ENCODE assay signal across 22 mouse cellular contexts in genomic region chr11:26824080-26824727, GRCm38 (mm10).
DNase-seq lines count a peak whose midpoint lies in the region; ATAC-seq and TF ChIP-seq lines count a peak whose summit lies in the region.
"Had no signal": no experiment of that assay in that cellular context is flagged by ENCODE, and none has a peak within 500 bp of the region (broad histone marks: within the 10 kb centered on the region; RNA-seq: fewer than 3 reads in every experiment).

No protein-coding gene starts in this region.

- intact Hi-C loops in left cerebral cortex, postnatal 25 days (cut with DNase I) = no loop called here

- WGBS in hindbrain, embryonic 15.5 days = 58% methylated on average over 8 of the region's 8 CpGs
- WGBS in hindbrain, embryonic 10.5 days = 89% methylated on average over 8 of the region's 8 CpGs
- WGBS in limb, embryonic 14.5 days = 55% methylated on average over 8 of the region's 8 CpGs

- no peak overlapping the region for H3K9ac ChIP-seq in hindbrain, embryonic 15.5 days
- H3K9ac ChIP-seq in limb, embryonic 14.5 days (ENCODE audit: low read depth, low read length, severe bottlenecking) = no peak overlapping the region
- H3K9ac ChIP-seq: forebrain, embryonic 13.5 days; liver, embryonic 13.5 days; lung, embryonic 15.5 days; midbrain, embryonic 12.5 days had no signal

- no peak overlapping the region for H3K27ac ChIP-seq in hindbrain, embryonic 15.5 days (replicated peaks)
- H3K27ac ChIP-seq in hindbrain, embryonic 10.5 days = no peak overlapping the region
- H3K27ac ChIP-seq in limb, embryonic 14.5 days (replicated peaks; ENCODE audit: low read depth, low read length) = no peak overlapping the region; the same call in 1 of the 2 replicates
- H3K27ac ChIP-seq: forebrain, embryonic 13.5 days; gastrocnemius, adult 2 months; liver, embryonic 13.5 days; lung, embryonic 15.5 days; macrophage; midbrain, embryonic 12.5 days had no signal

- no peaks in the 10 kb centered on the region for H3K27me3 ChIP-seq in hindbrain, embryonic 15.5 days
- no peaks in the 10 kb centered on the region for H3K27me3 ChIP-seq in hindbrain, embryonic 10.5 days (ENCODE audit: insufficient read depth, poor library complexity, severe bottlenecking)
- no peaks in the 10 kb centered on the region for H3K27me3 ChIP-seq in limb, embryonic 14.5 days (ENCODE audit: control insufficient read depth, insufficient read depth, low read length)
- H3K27me3 ChIP-seq: forebrain, embryonic 13.5 days; liver, embryonic 13.5 days; lung, embryonic 15.5 days; midbrain, embryonic 12.5 days; Patski had no signal

- ATAC-seq in hindbrain, embryonic 15.5 days (ENCODE audit: low FRiP score, low read depth) = peak; percentile 73; the same call in 1 of the 2 replicates
- peak; percentile 41; the same call in 1 of the 2 replicates for ATAC-seq in limb, embryonic 14.5 days (ENCODE audit: low FRiP score, low read depth)
- ATAC-seq: activated CD4-positive, CD25-positive, alpha-beta regulatory T cell, adult 4 months; forebrain, embryonic 13.5 days; Patski had no signal

- H3K4me1 ChIP-seq in hindbrain, embryonic 15.5 days (replicated peaks) = no peaks in the 10 kb centered on the region; the same call in 1 of the 2 replicates
- no peaks in the 10 kb centered on the region for H3K4me1 ChIP-seq in hindbrain, embryonic 10.5 days (replicated peaks)
- no peaks in the 10 kb centered on the region for H3K4me1 ChIP-seq in limb, embryonic 14.5 days (ENCODE audit: control insufficient read depth, insufficient read depth, low read length)
- H3K4me1 ChIP-seq: forebrain, embryonic 13.5 days; liver, embryonic 13.5 days; lung, embryonic 15.5 days; midbrain, embryonic 12.5 days had no signal

- no peaks in the 10 kb centered on the region for H3K36me3 ChIP-seq in hindbrain, embryonic 15.5 days
- no peaks in the 10 kb centered on the region for H3K36me3 ChIP-seq in hindbrain, embryonic 10.5 days
- H3K36me3 ChIP-seq in limb, embryonic 14.5 days (ENCODE audit: control insufficient read depth, insufficient read depth, low read length) = no peaks in the 10 kb centered on the region
- H3K36me3 ChIP-seq: liver, embryonic 13.5 days; lung, embryonic 15.5 days; midbrain, embryonic 12.5 days had no signal

- peak; percentile 60 to 85 for DNase-seq in cerebellum, postnatal 14 days
- no peak for DNase-seq in cerebellum, adult 11 months
- no peak for DNase-seq in hindbrain, embryonic 10.5 days (ENCODE audit: low spot score)
- peak; percentile 60 for DNase-seq in Muller cell, postnatal 12 days (ENCODE audit: inconsistent ontology term)
- DNase-seq in limb, embryonic 14.5 days (ENCODE audit: low spot score) = peak; percentile 70
- no peak for DNase-seq in kidney, postnatal 36 days
- DNase-seq in left cerebral cortex, postnatal 25 days (ENCODE audit: low spot score in 2 of 2) = no peak
- DNase-seq: adrenal gland, postnatal 25 days; B cell, adult 2 months; gastrocnemius, adult 2 months; heart, adult 11 months; kidney, adult 9 months; kidney, postnatal 4 days; liver, embryonic 13.5 days; spleen, adult 18-20 months had no signal

- H3K4me3 ChIP-seq in hindbrain, embryonic 15.5 days = no peak overlapping the region
- H3K4me3 ChIP-seq in hindbrain, embryonic 10.5 days = no peak overlapping the region
- no peak overlapping the region for H3K4me3 ChIP-seq in limb, embryonic 14.5 days (replicated peaks; ENCODE audit: low read length)
- H3K4me3 ChIP-seq: forebrain, embryonic 13.5 days; gastrocnemius, adult 2 months; liver, embryonic 13.5 days; lung, embryonic 15.5 days; midbrain, embryonic 12.5 days had no signal

- H3K4me2 ChIP-seq in hindbrain, embryonic 15.5 days = no peak overlapping the region
- H3K4me2 ChIP-seq in limb, embryonic 14.5 days (replicated peaks; ENCODE audit: low read depth, low read length, severe bottlenecking) = no peak overlapping the region
- H3K4me2 ChIP-seq: forebrain, embryonic 13.5 days; liver, embryonic 13.5 days; lung, embryonic 15.5 days; midbrain, embryonic 12.5 days had no signal

- TF ChIP-seq POLR2A in limb, embryonic 14.5 days (IDR thresholded peaks at IDR 0.05; ENCODE audit: borderline replicate concordance, extremely low read depth, insufficient read depth, insufficient read length) = no peak

- H3K9me3 ChIP-seq in hindbrain, embryonic 15.5 days = no peaks in the 10 kb centered on the region
- no peaks in the 10 kb centered on the region for H3K9me3 ChIP-seq in hindbrain, embryonic 10.5 days
- no peaks in the 10 kb centered on the region for H3K9me3 ChIP-seq in limb, embryonic 14.5 days (ENCODE audit: control insufficient read depth, low read length)
- H3K9me3 ChIP-seq: forebrain, embryonic 13.5 days; liver, embryonic 13.5 days; lung, embryonic 15.5 days; midbrain, embryonic 12.5 days had no signal

Comparison
In these comparisons a context has a peak if more than half of its experiments do, and no peak if none do; other contexts are left out.
1. DNase-seq: peak in cerebellum, postnatal 14 days (2 of 2), Muller cell, postnatal 12 days (single experiment) and limb, embryonic 14.5 days (single experiment); none in cerebellum, adult 11 months (single experiment), hindbrain, embryonic 10.5 days (single experiment), kidney, postnatal 36 days (0 of 2) and left cerebral cortex, postnatal 25 days (0 of 2).